Mouse (Mus musculus): ENCODE data around the gene Tmod1. TPM values are rescaled to one million over a fixed set of nuclear protein-coding genes. Genes with fewer than 3 reads are reported as not detected.

The Tmod1 gene
- total RNA-seq, 2 experiments from 2014 or later: 0.13 to 0.26 TPM

GRCm38 (mm10) chr4:46087852-46088251, 49.1 kb downstream of the Tmod1 start:
- no peak for ATAC-seq (ENCODE audit: poor library complexity, severe bottlenecking)

- ATAC-seq (ENCODE audit: poor library complexity, severe bottlenecking): no peak
These were observed 50.9 kb downstream of the Tmod1 start for GRCm38 (mm10) chr4:46089524-46090125.

GRCm38 (mm10) chr4:46092429-46093076, 53.8 kb downstream of the Tmod1 start:
- ATAC-seq (ENCODE audit: poor library complexity, severe bottlenecking): no peak

DNA sequence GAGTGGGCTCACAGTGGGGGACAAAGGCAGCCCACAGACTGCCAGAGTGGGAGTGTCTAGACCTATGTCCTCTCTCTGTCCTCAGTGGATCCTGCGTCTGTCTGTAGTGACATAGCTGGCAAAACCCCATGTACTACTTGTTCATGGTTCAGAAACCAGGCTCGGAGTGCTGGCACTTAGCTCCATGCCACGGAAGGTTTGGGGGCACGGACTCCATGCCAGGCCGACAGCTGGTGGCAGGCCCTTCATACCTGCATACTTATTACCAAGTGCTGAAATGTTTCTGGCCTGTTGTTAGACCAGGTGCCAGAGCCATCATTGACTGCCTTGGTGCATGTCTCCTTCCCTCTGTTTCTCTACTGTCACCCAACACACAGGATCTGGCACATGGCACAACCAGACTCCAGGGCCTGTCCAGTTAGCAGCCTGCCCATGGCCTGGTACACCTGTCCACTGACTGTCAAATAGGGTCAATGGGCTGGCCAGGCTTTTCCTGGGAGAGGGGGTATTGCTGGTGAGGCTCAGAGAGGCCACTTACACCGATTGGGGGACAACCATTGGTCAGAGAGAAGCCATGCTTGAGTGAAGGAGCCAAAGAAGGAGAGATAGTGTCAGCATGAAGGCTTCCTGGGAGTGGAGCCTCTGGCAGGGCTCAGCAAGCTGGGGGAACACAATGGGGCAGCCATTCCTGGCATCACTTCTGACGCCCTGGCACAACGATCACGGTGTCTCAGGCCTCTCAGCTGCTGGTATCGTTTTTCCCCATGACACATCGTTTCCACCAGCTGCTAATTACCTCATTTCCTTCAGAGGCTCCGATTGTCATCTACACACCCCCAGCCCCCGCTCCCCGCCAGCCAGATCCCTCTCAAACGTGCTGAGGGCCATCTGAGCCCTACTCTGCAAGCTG, 56.4 kb downstream of the Tmod1 start:
- no peak for ATAC-seq (ENCODE audit: poor library complexity, severe bottlenecking)

- ATAC-seq (ENCODE audit: poor library complexity, severe bottlenecking): no peak
These were observed 57.1 kb downstream of the Tmod1 start for GRCm38 (mm10) chr4:46095826-46096159.

- no peak for ATAC-seq (ENCODE audit: poor library complexity, severe bottlenecking)
These were observed 57.8 kb downstream of the Tmod1 start for GRCm38 (mm10) chr4:46096546-46096945.

- no peak for ATAC-seq (ENCODE audit: poor library complexity, severe bottlenecking)
These were observed 58.9 kb downstream of the Tmod1 start for GRCm38 (mm10) chr4:46097591-46097990.

DNA sequence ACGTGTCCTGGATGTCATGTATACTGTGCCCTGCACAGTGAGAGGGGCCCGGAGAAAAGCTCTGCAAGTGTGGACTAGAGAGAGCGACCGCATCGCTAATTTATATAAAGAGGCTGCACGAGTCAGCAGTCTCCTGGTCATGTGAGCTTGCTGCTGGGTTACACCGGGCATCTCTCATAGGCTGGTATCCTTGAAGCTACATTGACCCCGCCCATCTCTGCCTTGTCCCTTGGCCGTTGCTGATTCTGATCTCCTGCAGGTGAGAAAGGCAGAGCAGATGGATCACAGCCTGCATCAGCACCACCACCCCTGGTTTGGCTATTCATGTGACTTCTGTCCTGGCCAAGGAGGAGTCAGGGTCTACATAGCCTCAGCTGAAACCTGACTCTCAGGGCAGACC, 60.4 kb downstream of the Tmod1 start:
- ATAC-seq (ENCODE audit: poor library complexity, severe bottlenecking): no peak

GRCm38 (mm10) chr4:46100539-46100938, 61.8 kb downstream of the Tmod1 start:
- ATAC-seq (ENCODE audit: poor library complexity, severe bottlenecking): no peak

- ATAC-seq (ENCODE audit: poor library complexity, severe bottlenecking): no peak
These were observed 62.5 kb downstream of the Tmod1 start for GRCm38 (mm10) chr4:46101211-46101711.

DNA sequence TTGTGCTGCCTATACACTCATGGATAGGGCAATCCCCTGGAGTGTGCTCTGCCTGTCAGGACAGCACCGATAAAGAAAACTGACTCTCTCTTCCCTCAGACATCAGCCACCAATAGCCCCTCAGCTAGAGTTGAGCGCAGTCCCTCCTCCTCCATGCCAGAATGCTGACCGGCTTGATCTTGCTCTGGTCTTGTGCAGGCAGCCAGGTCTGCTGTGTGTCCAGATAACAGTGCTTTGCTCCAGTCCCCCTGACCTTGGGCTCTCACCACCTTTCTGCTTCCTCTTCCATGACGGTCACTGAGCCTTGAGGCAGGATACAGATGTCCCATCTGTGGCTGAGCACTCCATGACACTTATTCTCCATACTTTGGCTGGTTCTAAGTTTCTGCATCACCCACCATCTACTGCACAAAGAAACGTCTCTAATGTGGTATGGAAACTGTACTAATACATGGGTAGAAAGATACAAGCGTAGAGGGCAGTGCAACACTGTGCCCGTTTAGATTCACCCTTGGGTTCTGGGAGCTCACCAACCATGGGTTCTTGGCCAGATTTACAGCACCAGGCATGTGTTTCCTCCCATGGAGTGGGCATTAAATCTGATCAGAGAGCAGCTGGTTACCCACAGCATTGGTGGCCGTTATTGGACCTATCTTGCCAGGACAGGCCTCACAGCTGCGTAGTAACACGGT, 63.5 kb downstream of the Tmod1 start:
- ATAC-seq (ENCODE audit: poor library complexity, severe bottlenecking): no peak

DNA sequence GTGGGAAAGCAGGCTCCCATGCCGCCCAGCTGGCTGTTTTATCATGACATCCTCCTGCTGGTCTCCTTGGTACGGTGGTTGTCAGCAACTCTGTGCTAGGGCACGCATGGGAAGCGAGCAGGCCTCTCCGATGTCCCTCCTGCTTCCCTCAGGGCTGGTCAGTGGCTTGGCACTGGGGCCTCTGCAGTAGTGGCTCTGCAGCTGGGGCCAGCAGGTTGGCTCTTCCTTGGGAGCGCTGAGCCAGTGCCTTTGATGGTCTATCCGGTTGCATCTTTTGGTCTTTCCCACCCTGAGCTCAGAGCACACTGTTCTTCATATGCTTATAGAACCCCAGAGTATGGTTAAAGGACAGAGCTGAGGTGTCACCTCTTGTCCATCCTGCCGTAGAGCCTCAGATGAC, 71.3 kb downstream of the Tmod1 start:
- no peak for ATAC-seq (ENCODE audit: poor library complexity, severe bottlenecking)

DNA sequence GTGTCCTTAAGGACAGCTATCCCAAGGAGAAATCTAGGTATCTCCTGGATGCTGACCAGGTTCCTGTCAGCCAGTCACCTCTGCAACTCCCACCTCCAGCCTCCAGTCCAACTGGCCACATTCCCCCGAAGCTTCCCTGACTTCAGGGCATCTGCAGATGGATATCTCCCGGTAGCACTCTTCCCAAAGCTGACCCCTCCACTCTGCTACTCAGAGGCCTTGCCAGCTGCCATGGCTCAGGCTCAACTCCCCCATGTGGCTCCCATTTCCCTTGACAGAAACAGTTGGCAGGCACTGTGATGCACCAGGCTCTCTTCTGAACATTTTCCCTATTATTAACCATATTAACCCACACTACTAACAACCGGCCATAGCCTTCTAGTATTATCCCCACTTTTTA, 72.6 kb downstream of the Tmod1 start:
- no peak for ATAC-seq (ENCODE audit: poor library complexity, severe bottlenecking)

DNA sequence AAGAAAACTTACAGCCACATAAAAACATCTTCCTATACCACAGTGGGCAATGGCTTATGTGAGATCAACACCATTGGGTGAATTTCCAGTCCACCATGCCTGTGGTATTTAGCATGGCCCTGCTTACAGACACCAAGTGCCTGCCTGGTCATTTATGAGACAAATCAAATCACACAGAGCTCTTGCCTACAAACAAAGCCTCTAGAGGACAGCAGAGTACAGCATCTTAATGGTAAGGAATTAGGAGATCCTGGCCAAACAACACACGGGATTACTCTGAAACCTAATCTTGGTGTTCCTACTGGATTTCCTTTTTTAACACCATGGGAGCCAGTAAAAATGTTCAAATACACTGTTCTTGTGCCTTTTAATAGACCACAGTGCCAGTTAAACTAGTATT, 76.6 kb downstream of the Tmod1 start:
- ATAC-seq (ENCODE audit: poor library complexity, severe bottlenecking): no peak

- ATAC-seq (ENCODE audit: poor library complexity, severe bottlenecking): no peak
These were observed 77.9 kb downstream of the Tmod1 start for GRCm38 (mm10) chr4:46116544-46117175.

- no peak for ATAC-seq (ENCODE audit: poor library complexity, severe bottlenecking)
These were observed 78.8 kb downstream of the Tmod1 start for GRCm38 (mm10) chr4:46117536-46117935.

DNA sequence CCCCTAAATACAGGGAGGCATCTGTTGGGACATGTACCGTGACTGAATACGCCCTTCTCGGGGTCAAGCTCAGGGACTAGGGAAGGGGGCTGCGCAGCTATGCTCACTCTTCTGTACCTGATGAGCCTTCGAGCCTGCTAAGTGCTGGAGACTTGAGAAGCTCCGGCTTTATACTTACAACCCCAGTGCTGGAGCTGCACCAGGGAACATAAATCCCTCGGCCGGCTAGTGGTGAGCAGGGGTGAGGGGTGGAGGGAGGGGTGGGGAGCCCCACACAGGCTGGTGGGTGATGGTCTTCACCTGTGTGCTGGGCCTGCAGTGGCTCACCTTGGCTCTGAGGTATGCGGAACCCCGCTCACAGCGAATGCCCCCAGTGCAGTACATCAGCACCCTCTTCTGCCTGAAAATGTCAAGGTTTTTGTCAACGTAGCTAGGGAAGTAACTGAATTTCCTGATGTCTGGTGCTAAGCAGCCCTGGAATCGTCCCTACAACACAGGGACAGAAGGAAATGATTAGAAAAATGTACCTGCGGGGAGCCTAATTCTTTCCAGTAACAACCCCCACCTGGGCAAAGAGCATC, 80.9 kb downstream of the Tmod1 start:
- no peak for ATAC-seq (ENCODE audit: poor library complexity, severe bottlenecking)

DNA sequence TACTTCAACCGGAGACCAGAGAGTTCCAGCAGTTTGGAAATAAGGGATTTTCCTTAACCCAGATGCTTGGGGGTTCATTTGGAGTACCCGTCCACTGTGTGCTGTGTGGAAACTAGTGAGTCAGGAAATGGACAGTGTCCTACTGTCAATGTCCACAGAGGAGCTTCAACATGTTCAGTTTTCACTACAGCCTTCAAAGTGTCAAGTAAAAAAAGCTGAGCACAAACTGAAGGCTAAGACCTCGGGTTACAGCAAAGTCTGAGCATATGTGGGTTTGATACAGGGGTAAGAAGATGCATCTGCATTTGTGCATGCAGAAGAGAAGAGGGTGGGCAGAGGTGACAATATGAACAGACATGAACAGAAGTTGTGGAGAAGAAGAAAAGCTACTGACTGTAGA, 82.0 kb downstream of the Tmod1 start:
- ATAC-seq (ENCODE audit: poor library complexity, severe bottlenecking): no peak

DNA sequence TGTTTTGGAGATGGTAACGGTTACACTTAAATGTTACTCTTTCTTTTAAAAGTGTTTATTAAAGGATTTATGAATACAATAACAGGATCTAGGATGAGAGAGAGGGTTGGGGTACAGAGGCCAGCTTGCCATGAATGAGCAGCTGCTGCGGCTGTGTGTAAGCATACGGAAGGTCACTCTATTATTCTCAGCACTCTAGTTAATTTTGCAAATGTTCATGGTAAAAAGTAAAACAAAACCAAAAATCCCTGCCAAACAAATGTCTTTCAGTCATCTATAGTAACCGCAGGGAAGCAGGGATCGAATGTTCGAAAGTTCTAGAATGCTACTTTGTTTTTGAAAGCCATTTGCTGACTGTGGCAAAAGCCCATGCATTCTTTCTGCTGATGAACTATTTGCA, 84.6 kb downstream of the Tmod1 start:
- ATAC-seq (ENCODE audit: poor library complexity, severe bottlenecking): no peak

DNA sequence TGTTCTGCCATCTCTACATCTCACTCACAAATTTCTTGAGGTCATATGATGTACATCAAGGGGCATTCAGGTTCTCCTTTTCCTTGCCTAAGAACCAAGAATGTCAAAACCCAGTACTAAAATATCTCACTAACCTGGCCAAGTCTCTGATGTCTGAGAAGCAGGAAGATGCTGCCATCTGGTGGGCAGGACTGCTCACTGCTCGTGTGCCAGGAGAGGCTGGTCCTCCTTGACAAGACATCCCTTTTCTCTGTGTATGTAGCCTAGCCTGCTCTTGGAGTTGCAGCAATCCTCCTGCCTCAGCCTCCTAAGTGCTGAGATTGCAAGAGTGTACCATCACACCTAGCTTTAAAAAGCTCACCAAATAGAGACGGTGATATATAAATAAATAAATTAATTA, 87.8 kb downstream of the Tmod1 start:
- ATAC-seq (ENCODE audit: poor library complexity, severe bottlenecking): peak; percentile 95

Data from megakaryocyte, adult 5-6 weeks (primary cell).